Mouse (Mus musculus): ENCODE measurements around the gene Acsm2. TPM values are rescaled to one million over a fixed set of nuclear protein-coding genes. Genes with fewer than 3 reads are reported as not detected.
A peak's percentile ranks its signal among the peaks of the same experiment; 100 is the strongest.

Acsm2 gene
- not detected in 2 replicates for polyA plus RNA-seq (2012; ENCODE audit: insufficient read depth, insufficient read length, low replicate concordance, missing spikeins)

- no peaks in the 10 kb centered on the region for H3K4me1 ChIP-seq (ENCODE audit: control insufficient read depth, insufficient read depth, low read length)
- TF ChIP-seq POLR2A (IDR thresholded peaks at IDR 0.05; ENCODE audit: insufficient read depth, low read depth, low read length): no peak
- no peak for TF ChIP-seq CTCF (IDR thresholded peaks at IDR 0.05; ENCODE audit: insufficient read depth, low read depth, low read length)
- WGBS: 89% methylated on average over 1 of the region's 1 CpGs
- H3K4me3 ChIP-seq (ENCODE audit: insufficient read depth, low read depth, low read length): no peak within 1 kb of the TSS
- no peak within 1 kb of the TSS for H3K27ac ChIP-seq (ENCODE audit: insufficient read depth, low read depth, low read length)
These were observed at the start of gene Acsm2 for GRCm38 (mm10) chr7:119554040-119554439. TSS of gene Acsm2 (plus strand) at chr7:119554340.

DNA sequence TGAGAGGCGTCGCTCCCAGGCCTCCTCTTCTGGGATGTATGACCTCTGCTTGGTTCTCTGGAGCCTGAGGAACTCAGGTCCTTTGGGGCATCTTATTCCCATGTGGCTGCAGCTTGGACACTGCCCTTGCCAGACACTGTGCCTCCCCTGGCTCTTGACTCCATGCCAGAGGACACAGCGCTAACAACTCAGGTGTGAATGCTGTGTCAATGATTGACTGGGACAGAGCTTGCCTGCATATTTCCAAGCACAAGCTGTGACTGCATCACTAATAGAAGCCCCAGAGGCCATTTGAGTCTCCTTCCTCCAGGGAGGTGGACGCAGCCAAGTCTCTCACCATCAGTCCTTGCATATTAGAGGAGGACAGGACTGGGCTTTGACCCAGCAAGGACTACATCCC, 43.0 kb upstream of the Acsm2 start:
- 90% methylated on average over 4 of the region's 4 CpGs for WGBS
- no peak for TF ChIP-seq CTCF (IDR thresholded peaks at IDR 0.05; ENCODE audit: insufficient read depth, low read depth, low read length)
- TF ChIP-seq POLR2A (IDR thresholded peaks at IDR 0.05; ENCODE audit: insufficient read depth, low read depth, low read length): no peak

DNA sequence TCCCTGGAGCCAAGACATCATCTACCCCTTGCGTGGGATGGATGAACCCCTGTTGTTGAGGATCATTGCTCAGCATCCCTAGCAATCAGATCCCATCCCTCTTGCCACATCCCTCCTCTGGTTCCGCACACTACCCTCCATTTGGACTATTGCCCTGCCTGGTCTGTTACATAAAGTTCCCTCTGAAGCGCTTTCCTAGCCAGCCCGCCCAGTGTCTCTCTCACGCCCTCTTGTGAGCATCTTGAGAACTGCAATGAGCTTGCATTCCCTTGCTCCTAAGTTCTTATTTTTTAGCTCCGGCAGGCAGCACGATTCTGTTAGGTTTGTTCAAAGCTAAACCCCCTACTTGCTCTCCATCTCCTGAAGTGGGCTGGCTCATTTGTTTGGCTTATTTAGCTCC, 41.1 kb upstream of the Acsm2 start:
- H3K4me3 ChIP-seq (ENCODE audit: insufficient read depth, low read depth, low read length): no peak overlapping the region
- H3K4me1 ChIP-seq (ENCODE audit: control insufficient read depth, insufficient read depth, low read length): no peaks in the 10 kb centered on the region
- TF ChIP-seq CTCF (IDR thresholded peaks at IDR 0.05; ENCODE audit: insufficient read depth, low read depth, low read length) (peak; percentile 38; the same call in 1 of the 2 replicates), POLR2A (IDR thresholded peaks at IDR 0.05; ENCODE audit: insufficient read depth, low read depth, low read length) (no peak)
- 16% methylated on average over 7 of the region's 7 CpGs for WGBS
- no peak overlapping the region for H3K27ac ChIP-seq (ENCODE audit: insufficient read depth, low read depth, low read length)

More for the DNA sequence above, 43.0 kb upstream of the Acsm2 start:
- Histone ChIP-seq H3K27ac (ENCODE audit: insufficient read depth, low read depth, low read length) (no peak overlapping the region), H3K4me3 (ENCODE audit: insufficient read depth, low read depth, low read length) (no peak overlapping the region), H3K4me1 (ENCODE audit: control insufficient read depth, insufficient read depth, low read length) (no peaks in the 10 kb centered on the region)

DNA sequence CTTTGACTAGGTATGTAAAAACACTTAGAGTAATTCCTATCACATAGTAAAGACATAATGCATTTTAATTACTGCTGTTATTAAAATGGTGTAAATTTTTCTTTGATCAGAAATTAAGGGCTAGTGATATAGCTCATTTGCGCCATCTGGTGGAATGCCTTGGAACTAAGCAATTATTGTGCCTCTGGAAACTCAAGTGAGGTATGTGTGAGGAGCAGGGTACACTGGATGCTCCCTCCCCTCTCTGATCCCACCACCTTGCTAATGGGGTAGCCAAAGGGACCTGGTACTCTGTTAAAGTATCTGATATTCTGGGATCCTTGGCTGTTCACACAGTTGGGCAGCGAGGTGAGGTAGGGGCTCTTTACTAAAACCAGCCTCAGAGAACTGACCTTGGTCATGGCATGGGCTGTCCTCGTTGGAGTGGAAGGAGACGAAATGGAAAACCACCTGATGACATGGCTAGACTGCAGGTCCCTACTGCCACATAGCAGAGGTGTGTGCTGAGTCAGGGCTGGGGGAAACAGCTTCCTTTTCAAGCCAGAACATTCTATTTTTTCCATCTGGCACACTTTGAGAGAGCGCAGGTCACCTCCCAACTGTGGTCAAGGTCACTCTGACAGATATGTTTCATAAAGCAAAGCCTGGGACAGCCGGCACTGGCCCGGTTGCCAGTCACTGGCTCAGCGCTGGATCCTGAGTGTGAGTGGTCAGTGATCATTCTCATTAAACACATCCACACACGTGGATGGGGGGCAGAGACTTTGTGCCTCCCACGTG, 38.5 kb upstream of the Acsm2 start:
- Histone ChIP-seq H3K4me1 (ENCODE audit: control insufficient read depth, insufficient read depth, low read length) (no peaks in the 10 kb centered on the region), H3K27ac (ENCODE audit: insufficient read depth, low read depth, low read length) (no peak overlapping the region), H3K4me3 (ENCODE audit: insufficient read depth, low read depth, low read length) (no peak overlapping the region)
- TF ChIP-seq CTCF (IDR thresholded peaks at IDR 0.05; ENCODE audit: insufficient read depth, low read depth, low read length): no peak
- no peak for TF ChIP-seq POLR2A (IDR thresholded peaks at IDR 0.05; ENCODE audit: insufficient read depth, low read depth, low read length)
- WGBS: 68% methylated on average over 10 of the region's 10 CpGs

DNA sequence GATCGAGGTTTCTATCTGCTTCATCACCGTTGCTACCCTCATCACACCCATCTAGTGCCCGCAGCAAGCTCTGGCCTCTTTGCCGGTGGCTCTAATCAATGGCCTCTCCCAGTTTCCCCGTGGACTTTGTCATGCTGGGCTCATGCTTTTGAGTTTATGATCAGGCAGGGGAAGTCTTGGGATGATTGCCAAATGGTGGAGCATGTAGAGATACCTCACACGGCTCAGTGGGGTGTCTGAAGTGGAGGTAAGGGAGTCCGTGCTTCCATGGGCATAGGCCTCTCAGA, 37.9 kb upstream of the Acsm2 start:
- WGBS: 81% methylated on average over 7 of the region's 7 CpGs
- Histone ChIP-seq H3K27ac (ENCODE audit: insufficient read depth, low read depth, low read length) (no peak overlapping the region), H3K4me1 (ENCODE audit: control insufficient read depth, insufficient read depth, low read length) (no peaks in the 10 kb centered on the region), H3K4me3 (ENCODE audit: insufficient read depth, low read depth, low read length) (no peak overlapping the region)
- TF ChIP-seq POLR2A (IDR thresholded peaks at IDR 0.05; ENCODE audit: insufficient read depth, low read depth, low read length): no peak
- TF ChIP-seq CTCF (IDR thresholded peaks at IDR 0.05; ENCODE audit: insufficient read depth, low read depth, low read length): no peak

DNA sequence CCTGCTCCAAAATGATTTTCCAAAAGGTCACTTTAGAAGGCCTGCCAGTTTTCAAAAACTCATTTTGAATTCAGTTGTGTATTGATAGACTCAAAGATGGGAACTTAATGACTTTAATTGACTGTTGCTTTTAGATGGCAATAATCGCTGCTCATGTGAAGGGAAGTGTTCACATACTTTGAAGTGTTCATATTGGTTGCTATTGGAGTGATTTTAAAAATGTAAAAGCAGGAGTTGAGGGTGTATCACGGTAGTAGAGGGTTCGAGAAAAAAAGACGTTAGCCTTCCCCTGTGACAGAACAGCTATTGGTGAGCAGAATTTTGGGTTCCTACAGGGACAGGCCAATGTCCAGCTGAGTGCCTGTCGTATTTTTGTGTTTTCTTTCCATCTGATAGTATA, 35.0 kb upstream of the Acsm2 start, which contains the start of gene Acsm5:
Acsm5 (plus strand) TSS at position 301 of the 400 bp plus-strand sequence.
- Histone ChIP-seq H3K4me3 (ENCODE audit: insufficient read depth, low read depth, low read length) (no peak within 1 kb of the TSS), H3K27ac (ENCODE audit: insufficient read depth, low read depth, low read length) (no peak within 1 kb of the TSS), H3K4me1 (ENCODE audit: control insufficient read depth, insufficient read depth, low read length) (no peaks in the 10 kb centered on the region)
- WGBS: 75% methylated on average over 5 of the region's 5 CpGs
- TF ChIP-seq POLR2A (IDR thresholded peaks at IDR 0.05; ENCODE audit: insufficient read depth, low read depth, low read length): no peak
- TF ChIP-seq CTCF (IDR thresholded peaks at IDR 0.05; ENCODE audit: insufficient read depth, low read depth, low read length): no peak

DNA sequence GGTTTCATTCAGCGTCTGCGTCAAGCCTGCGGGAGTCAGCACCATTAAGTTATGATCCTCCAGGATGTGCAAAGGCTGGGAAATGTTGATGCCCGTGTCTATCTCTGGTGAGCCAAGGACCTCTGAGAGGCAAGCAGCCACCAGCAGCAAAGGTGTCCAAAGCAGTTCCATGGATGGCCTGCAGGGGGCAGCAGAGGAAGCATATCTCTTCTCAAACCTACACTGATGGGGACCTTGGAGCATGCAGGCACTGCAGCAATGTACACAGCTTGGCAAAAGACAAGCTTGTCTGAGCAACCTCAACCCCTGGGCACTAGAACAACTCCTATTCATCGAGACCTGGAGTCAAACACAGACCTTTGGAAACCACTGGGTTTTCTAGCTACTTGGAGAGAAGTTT, 34.5 kb upstream of the Acsm2 start:
- no peaks in the 10 kb centered on the region for H3K4me1 ChIP-seq (ENCODE audit: control insufficient read depth, insufficient read depth, low read length)
- H3K4me3 ChIP-seq (ENCODE audit: insufficient read depth, low read depth, low read length): no peak overlapping the region
- TF ChIP-seq CTCF (IDR thresholded peaks at IDR 0.05; ENCODE audit: insufficient read depth, low read depth, low read length) (peak; percentile 83; the same call in 1 of the 2 replicates), POLR2A (IDR thresholded peaks at IDR 0.05; ENCODE audit: insufficient read depth, low read depth, low read length) (no peak)
- H3K27ac ChIP-seq (ENCODE audit: insufficient read depth, low read depth, low read length): no peak overlapping the region
- 48% methylated on average over 5 of the region's 5 CpGs for WGBS

DNA sequence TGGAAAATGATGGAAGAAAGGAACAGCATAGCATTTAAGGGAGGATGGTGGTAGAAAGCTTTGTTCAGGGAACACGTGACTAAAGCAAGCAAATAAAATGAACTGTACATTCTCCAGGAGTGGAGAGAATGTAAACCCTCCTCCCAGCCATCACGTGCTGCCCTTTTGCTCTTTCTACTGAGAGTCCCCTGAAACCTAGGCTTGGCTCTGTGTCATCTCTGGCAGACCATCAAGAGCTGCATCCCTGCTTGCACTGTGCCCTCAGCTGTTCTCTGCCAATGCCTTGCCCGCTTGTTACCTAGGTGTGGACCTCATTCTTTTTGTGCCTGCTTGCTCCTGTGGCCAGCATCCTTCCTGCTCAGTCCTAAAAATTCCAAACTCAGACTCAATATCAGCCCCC, 32.3 kb upstream of the Acsm2 start:
- H3K27ac ChIP-seq (ENCODE audit: insufficient read depth, low read depth, low read length): no peak overlapping the region
- WGBS: 89% methylated on average over 3 of the region's 3 CpGs
- TF ChIP-seq POLR2A (IDR thresholded peaks at IDR 0.05; ENCODE audit: insufficient read depth, low read depth, low read length): no peak
- TF ChIP-seq CTCF (IDR thresholded peaks at IDR 0.05; ENCODE audit: insufficient read depth, low read depth, low read length): no peak

GRCm38 (mm10) chr7:119522385-119522784, 31.8 kb upstream of the Acsm2 start:
- H3K27ac ChIP-seq (ENCODE audit: insufficient read depth, low read depth, low read length): no peak overlapping the region
- TF ChIP-seq CTCF (IDR thresholded peaks at IDR 0.05; ENCODE audit: insufficient read depth, low read depth, low read length): no peak
- TF ChIP-seq POLR2A (IDR thresholded peaks at IDR 0.05; ENCODE audit: insufficient read depth, low read depth, low read length): no peak
- H3K4me1 ChIP-seq (ENCODE audit: control insufficient read depth, insufficient read depth, low read length): peaks cover 3% of the 10 kb centered on the region
- WGBS: 85% methylated on average over 1 of the region's 1 CpGs
- H3K4me3 ChIP-seq (ENCODE audit: insufficient read depth, low read depth, low read length): no peak overlapping the region

More for the DNA sequence above, 32.3 kb upstream of the Acsm2 start:
- peaks cover 3% of the 10 kb centered on the region for H3K4me1 ChIP-seq (ENCODE audit: control insufficient read depth, insufficient read depth, low read length)
- H3K4me3 ChIP-seq (ENCODE audit: insufficient read depth, low read depth, low read length): no peak overlapping the region

Data from olfactory bulb, adult 2 months (tissue).